Mouse (Mus musculus): ENCODE results near the gene Tmem131. TPM values are rescaled to one million over a fixed set of nuclear protein-coding genes. Genes with fewer than 3 reads are reported as not detected.

Tmem131 gene
- 169 and 363 TPM in 2 replicates for polyA plus RNA-seq (2012; ENCODE audit: insufficient read depth, insufficient read length, low replicate concordance, missing spikeins)

DNA sequence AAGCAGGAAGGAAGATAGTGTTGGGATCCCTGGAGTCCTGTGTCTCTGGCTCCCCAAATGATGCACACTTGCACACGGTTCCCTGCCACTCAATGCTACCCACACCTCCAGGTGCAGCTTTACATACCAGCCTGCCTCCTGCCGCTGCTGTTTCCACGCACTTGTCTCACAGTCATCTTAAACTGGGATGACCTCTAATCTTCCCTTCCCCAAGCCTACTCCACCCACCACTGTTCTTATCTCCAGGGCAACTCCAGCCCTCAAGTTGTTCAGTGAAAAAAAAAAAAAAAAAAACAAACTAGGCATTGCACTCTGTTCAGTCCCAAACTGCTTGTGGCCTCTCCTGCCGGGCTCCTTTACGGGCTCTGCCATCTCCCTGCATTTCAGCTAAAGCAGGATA, at the start of gene Tmem131:
TSS of gene Tmem131 (minus strand) at position 14 of the 400 bp plus-strand sequence.
- Histone ChIP-seq H3K27ac (ENCODE audit: insufficient read depth, low read depth, low read length) (peak within 1 kb of the TSS; percentile 82), H3K4me1 (ENCODE audit: control insufficient read depth, insufficient read depth, low read length) (peaks cover 10% of the 10 kb centered on the region), H3K4me3 (ENCODE audit: insufficient read depth, low read depth, low read length) (no peak within 1 kb of the TSS)
- 35% methylated on average over 5 of the region's 5 CpGs for WGBS
- TF ChIP-seq CTCF (IDR thresholded peaks at IDR 0.05; ENCODE audit: insufficient read depth, low read depth, low read length) (no peak), POLR2A (IDR thresholded peaks at IDR 0.05; ENCODE audit: insufficient read depth, low read depth, low read length) (no peak)

DNA sequence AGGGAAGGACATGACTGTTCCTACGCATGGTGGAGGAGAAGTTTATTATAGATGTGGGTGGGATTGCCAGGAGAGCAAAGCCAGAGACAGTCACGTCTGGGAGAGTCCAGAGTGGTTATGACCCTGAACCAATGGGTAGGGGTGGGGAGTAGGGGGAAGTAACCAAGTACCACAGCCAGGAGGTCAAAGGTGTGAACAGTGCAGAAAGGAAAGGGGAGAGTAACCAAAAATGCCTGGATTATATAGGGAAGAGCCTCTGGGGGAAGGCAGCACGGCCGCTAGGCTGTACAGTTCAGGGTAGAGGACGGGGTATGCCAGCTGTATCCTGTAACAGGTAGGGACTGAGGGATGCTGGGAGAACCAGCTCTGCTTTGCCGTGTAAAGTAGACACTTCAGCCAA, 45.1 kb upstream of the Tmem131 start:
- TF ChIP-seq POLR2A (IDR thresholded peaks at IDR 0.05; ENCODE audit: insufficient read depth, low read depth, low read length) (no peak), CTCF (IDR thresholded peaks at IDR 0.05; ENCODE audit: insufficient read depth, low read depth, low read length) (no peak)
- H3K4me3 ChIP-seq (ENCODE audit: insufficient read depth, low read depth, low read length) = no peak overlapping the region
- no peak overlapping the region for H3K27ac ChIP-seq (ENCODE audit: insufficient read depth, low read depth, low read length)
- no peaks in the 10 kb centered on the region; the same call in 1 of the 2 replicates for H3K4me1 ChIP-seq (ENCODE audit: control insufficient read depth, insufficient read depth, low read length)
- WGBS = 91% methylated on average over 6 of the region's 6 CpGs

DNA sequence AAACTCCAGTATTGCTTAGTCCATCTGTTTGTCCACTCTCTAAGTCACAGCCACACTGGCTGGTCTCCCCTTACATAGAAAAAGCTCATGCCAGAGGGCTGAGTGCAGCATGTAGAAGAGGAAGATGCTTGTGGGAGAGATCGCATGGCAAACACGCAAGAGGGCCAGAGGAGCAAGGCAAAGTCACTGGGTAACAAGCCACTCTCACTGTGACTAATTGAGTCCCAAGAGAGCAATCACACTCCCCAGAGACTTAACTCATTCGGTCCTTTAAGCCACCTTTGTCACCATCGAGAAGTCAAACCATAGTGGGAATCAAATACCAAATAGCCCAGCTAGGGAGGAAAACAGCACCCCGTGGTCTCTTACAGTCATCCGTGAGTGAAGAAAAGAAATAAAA, 44.7 kb upstream of the Tmem131 start:
- no peak for TF ChIP-seq POLR2A (IDR thresholded peaks at IDR 0.05; ENCODE audit: insufficient read depth, low read depth, low read length)
- no peak for TF ChIP-seq CTCF (IDR thresholded peaks at IDR 0.05; ENCODE audit: insufficient read depth, low read depth, low read length)
- Histone ChIP-seq H3K4me1 (ENCODE audit: control insufficient read depth, insufficient read depth, low read length) (no peaks in the 10 kb centered on the region; the same call in 1 of the 2 replicates), H3K27ac (ENCODE audit: insufficient read depth, low read depth, low read length) (no peak overlapping the region), H3K4me3 (ENCODE audit: insufficient read depth, low read depth, low read length) (no peak overlapping the region)
- WGBS = 90% methylated on average over 6 of the region's 6 CpGs

DNA sequence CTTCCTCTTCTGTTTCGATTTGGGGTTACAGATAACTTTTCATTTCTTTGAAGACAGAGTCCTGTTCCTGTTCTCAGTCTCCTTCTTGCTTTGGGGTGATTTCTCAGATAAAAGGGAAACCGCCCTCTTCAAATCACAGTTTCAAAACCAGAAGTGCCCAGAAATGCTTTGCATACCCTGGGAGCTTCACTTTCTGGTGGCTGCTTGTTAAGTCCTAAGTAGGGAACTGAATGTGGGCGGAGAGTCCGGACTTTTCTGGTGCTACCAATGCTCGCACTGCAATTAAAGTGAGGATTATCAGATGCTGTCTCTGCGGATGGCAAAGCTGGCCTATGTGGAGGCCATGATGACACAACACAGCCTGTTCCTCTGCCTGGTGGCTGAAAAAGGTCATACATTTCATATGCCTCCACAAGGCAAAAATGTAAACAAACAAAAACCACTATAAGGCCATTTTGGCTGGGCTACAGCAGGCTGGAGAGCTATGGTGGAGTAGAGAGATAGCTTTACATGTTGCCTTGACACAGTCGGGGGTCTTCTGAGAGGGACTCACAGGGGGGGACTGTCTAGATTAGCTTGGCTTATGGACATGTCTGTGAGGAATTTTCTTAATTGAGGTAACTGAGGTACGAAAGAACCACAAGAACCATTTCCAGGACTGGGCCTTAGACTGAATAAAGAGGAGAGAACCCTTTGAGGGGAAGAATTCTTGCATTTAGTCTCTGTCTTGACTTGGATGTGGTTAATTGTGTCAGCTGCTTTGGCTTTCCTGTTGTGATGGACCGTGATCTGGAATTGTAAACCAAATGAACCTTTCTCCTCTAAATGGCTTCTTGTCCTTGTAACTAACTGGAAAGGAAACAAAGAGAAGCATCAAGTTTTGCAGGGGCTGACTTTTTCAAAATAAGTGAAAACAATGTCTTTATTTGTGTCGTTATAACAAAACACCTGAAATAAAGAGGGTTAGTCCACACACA, 44.0 kb upstream of the Tmem131 start:
- no peaks in the 10 kb centered on the region; the same call in 1 of the 2 replicates for H3K4me1 ChIP-seq (ENCODE audit: control insufficient read depth, insufficient read depth, low read length)
- H3K27ac ChIP-seq (ENCODE audit: insufficient read depth, low read depth, low read length) = no peak overlapping the region
- TF ChIP-seq POLR2A (IDR thresholded peaks at IDR 0.05; ENCODE audit: insufficient read depth, low read depth, low read length) (no peak), CTCF (IDR thresholded peaks at IDR 0.05; ENCODE audit: insufficient read depth, low read depth, low read length) (no peak)
- no peak overlapping the region for H3K4me3 ChIP-seq (ENCODE audit: insufficient read depth, low read depth, low read length)
- WGBS = 80% methylated on average over 10 of the region's 10 CpGs

DNA sequence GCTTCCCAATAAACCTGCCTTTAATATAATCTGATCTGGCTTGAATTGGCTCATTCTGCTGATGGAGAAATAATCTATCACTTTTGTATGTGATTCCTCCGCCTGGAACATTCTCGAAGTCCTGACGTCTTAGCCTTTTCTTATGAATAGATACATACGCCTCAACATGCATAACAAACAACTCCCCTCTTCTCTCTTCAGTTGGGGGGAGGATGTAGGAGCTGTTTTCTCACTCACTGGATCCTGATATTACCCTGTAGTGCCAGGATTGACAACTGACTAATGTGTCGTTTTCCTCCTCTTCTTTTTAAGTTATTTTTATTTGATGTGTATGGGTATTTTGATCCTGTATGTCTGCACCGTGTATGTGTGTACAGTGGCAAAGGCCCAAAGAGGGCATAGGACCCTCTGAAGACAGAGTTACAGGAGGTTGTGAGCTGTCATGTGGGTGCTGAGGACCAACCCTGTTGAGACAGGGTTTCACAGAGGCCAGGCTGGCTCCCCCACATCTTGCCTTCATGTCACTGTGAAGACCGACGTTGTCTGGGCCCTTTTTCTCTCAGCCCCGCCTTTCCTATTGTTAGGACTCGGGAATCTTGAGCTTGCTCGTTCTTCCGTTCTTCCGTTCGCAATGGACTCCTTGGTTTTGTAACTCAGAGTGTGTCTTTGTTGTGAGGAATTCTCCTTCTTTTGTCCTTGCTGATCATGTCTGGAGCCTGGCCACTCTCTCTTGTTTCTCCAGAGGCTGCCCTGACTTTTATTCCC, 43.1 kb upstream of the Tmem131 start:
- Histone ChIP-seq H3K4me3 (ENCODE audit: insufficient read depth, low read depth, low read length) (no peak overlapping the region), H3K4me1 (ENCODE audit: control insufficient read depth, insufficient read depth, low read length) (no peaks in the 10 kb centered on the region; the same call in 1 of the 2 replicates), H3K27ac (ENCODE audit: insufficient read depth, low read depth, low read length) (no peak overlapping the region)
- no peak for TF ChIP-seq CTCF (IDR thresholded peaks at IDR 0.05; ENCODE audit: insufficient read depth, low read depth, low read length)
- TF ChIP-seq POLR2A (IDR thresholded peaks at IDR 0.05; ENCODE audit: insufficient read depth, low read depth, low read length) = no peak
- WGBS = 64% methylated on average over 14 of the region's 14 CpGs

DNA sequence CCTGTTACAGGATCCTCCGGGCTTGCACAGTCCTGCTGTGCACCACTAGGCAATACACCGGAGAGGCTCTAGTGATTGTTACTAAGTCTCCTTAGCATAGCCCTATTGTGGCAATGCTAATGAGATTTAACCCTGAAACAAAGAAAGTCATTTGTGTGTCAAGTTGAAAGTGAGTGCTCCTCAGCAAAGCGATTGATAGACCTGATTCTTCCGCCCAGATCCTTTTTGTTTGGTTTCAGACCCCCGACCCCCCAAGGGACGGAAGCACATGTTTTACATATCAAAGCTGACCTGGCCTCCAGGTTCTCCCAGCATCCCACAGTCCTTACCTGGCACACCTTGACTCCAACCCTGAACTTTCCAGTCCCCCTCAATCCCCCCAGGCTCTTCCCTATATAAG, 42.4 kb upstream of the Tmem131 start:
- no peak overlapping the region for H3K27ac ChIP-seq (ENCODE audit: insufficient read depth, low read depth, low read length)
- no peaks in the 10 kb centered on the region; the same call in 1 of the 2 replicates for H3K4me1 ChIP-seq (ENCODE audit: control insufficient read depth, insufficient read depth, low read length)
- no peak overlapping the region for H3K4me3 ChIP-seq (ENCODE audit: insufficient read depth, low read depth, low read length)
- WGBS = 52% methylated on average over 6 of the region's 6 CpGs
- TF ChIP-seq CTCF (IDR thresholded peaks at IDR 0.05; ENCODE audit: insufficient read depth, low read depth, low read length) = no peak
- TF ChIP-seq POLR2A (IDR thresholded peaks at IDR 0.05; ENCODE audit: insufficient read depth, low read depth, low read length) = no peak

DNA sequence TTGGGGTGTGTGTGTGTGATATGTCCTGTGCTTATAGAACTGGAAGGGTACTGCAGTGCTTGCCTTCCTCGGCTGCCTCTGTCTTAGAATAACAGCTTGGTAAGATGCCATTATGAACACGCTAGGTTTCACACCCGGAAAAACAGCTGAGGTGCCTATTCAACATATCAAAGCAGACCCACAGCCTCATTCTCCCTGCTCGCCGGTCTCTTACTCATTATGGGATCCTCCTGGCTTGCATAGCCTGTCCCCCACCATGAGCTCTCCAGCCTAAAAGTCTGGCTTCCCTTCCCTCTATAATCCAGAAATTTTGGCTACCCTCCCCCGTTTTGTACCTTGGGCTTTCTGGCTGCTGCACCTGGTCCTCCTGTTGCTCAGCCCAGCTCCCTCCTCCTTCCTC, 40.9 kb upstream of the Tmem131 start:
- Histone ChIP-seq H3K27ac (ENCODE audit: insufficient read depth, low read depth, low read length) (no peak overlapping the region), H3K4me1 (ENCODE audit: control insufficient read depth, insufficient read depth, low read length) (no peaks in the 10 kb centered on the region; the same call in 1 of the 2 replicates), H3K4me3 (ENCODE audit: insufficient read depth, low read depth, low read length) (no peak overlapping the region)
- TF ChIP-seq POLR2A (IDR thresholded peaks at IDR 0.05; ENCODE audit: insufficient read depth, low read depth, low read length) (no peak), CTCF (IDR thresholded peaks at IDR 0.05; ENCODE audit: insufficient read depth, low read depth, low read length) (no peak)
- WGBS = 42% methylated on average over 6 of the region's 6 CpGs

DNA sequence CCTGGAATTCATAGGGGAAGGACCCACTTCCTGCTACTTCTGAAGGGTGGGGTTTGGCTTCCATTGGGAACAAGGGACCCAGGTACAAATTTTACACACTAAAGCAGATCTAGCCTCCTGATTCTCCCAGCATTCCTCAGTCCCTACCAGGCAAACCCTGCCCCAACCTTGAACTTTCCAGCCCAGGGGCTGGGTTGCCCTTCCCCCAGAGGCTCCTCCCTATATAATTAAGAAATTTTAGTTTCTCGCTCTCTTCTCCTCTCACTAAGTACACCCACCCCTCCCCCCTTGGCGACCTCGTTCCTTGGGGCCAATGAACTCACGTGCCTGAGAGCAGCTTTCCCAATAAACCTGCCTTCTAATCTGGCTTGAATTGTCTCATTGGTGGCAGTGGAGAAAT, 40.3 kb upstream of the Tmem131 start:
- Histone ChIP-seq H3K4me1 (ENCODE audit: control insufficient read depth, insufficient read depth, low read length) (no peaks in the 10 kb centered on the region; the same call in 1 of the 2 replicates), H3K27ac (ENCODE audit: insufficient read depth, low read depth, low read length) (no peak overlapping the region), H3K4me3 (ENCODE audit: insufficient read depth, low read depth, low read length) (no peak overlapping the region)
- WGBS = 55% methylated on average over 4 of the region's 4 CpGs
- TF ChIP-seq POLR2A (IDR thresholded peaks at IDR 0.05; ENCODE audit: insufficient read depth, low read depth, low read length) (no peak), CTCF (IDR thresholded peaks at IDR 0.05; ENCODE audit: insufficient read depth, low read depth, low read length) (no peak)
